Mouse (Mus musculus) bone marrow macrophage, adult 2 months (primary cell): ENCODE measurements at regions not wholly inside any gene's neighbourhood (a gene's known extent, or its start where the extent isn't known, plus 50 kb on each side); places are given as distances from the start of the nearest gene placed in this dataset.

Source experiments
- CTCF ChIP-seq: IDR thresholded peaks from 2 replicates; pipeline ENCODE4 v1.5.1; 2012; ENCODE audit warnings: low read depth, mild to moderate bottlenecking, low read length, moderate library complexity
- POLR2A ChIP-seq: IDR thresholded peaks from 2 replicates; pipeline ENCODE4 v1.6.1; 2012; ENCODE audit warnings: mild to moderate bottlenecking, low read depth, low read length, borderline replicate concordance

- no peak for TF ChIP-seq CTCF
- TF ChIP-seq POLR2A, result no peak
Measured at GRCm38 (mm10) chr2:95521624-95522023, 796.3 kb upstream of the Lrrc4c start.
